Mouse (Mus musculus) monocyte, adult 2 months (primary cell): Measurements from ENCODE around the gene Naaladl2.
"Not testable (repeated sequence)": the region's sequence is repeated elsewhere in the genome, so short reads cannot be mapped to it uniquely, and the experiment has no call there.

Experiments used
- DNase-seq, 2 experiments: peaks; one replicate each; pipeline ENCODE4 v3.0.0; 2022; ENCODE audit warnings: low spot score in 2 of 2, low read depth in 1 of 2

The Naaladl2 gene

GRCm38 (mm10) chr3:24391311-24391710, 752.8 kb downstream of the Naaladl2 start:
- DNase-seq, result no peak

GRCm38 (mm10) chr3:24355010-24355409, 789.1 kb downstream of the Naaladl2 start:
- DNase-seq, result no peak

- DNase-seq, result no peak
Measured at GRCm38 (mm10) chr3:24321489-24322405, 822.3 kb downstream of the Naaladl2 start.

- DNase-seq, result no peak
Measured at GRCm38 (mm10) chr3:24314658-24315297, 829.3 kb downstream of the Naaladl2 start.

GRCm38 (mm10) chr3:24225418-24225817, 918.6 kb downstream of the Naaladl2 start:
- DNase-seq, result no peak

GRCm38 (mm10) chr3:24217476-24217875, 926.6 kb downstream of the Naaladl2 start:
- DNase-seq, result no peak

GRCm38 (mm10) chr3:24166531-24166930, 977.5 kb downstream of the Naaladl2 start:
- DNase-seq, result no peak

- DNase-seq, result no peak
Measured at GRCm38 (mm10) chr3:24163992-24164391, 980.1 kb downstream of the Naaladl2 start.

- not testable (repeated sequence) for DNase-seq
Measured at GRCm38 (mm10) chr3:24151086-24151815, 992.8 kb downstream of the Naaladl2 start.

- no peak for DNase-seq
Measured at GRCm38 (mm10) chr3:24142808-24143207, 1001.3 kb downstream of the Naaladl2 start.

GRCm38 (mm10) chr3:24138002-24138401, 1006.1 kb downstream of the Naaladl2 start:
- DNase-seq, result no peak

GRCm38 (mm10) chr3:24126200-24126599, 1017.9 kb downstream of the Naaladl2 start:
- no peak for DNase-seq

GRCm38 (mm10) chr3:24124034-24124433, 1020.0 kb downstream of the Naaladl2 start:
- no peak for DNase-seq

GRCm38 (mm10) chr3:24118136-24118535, 1025.9 kb downstream of the Naaladl2 start:
- no peak for DNase-seq

- DNase-seq, result no peak
Measured at GRCm38 (mm10) chr3:24114849-24115248, 1029.2 kb downstream of the Naaladl2 start.

- DNase-seq, result no peak
Measured at GRCm38 (mm10) chr3:24113360-24113759, 1030.7 kb downstream of the Naaladl2 start.

- DNase-seq, result no peak
Measured at GRCm38 (mm10) chr3:24106391-24106790, 1037.7 kb downstream of the Naaladl2 start.

GRCm38 (mm10) chr3:24079761-24080160, 1064.3 kb downstream of the Naaladl2 start:
- no peak for DNase-seq

- DNase-seq, result no peak
Measured at GRCm38 (mm10) chr3:24071169-24071797, 1072.8 kb downstream of the Naaladl2 start.

- no peak for DNase-seq
Measured at GRCm38 (mm10) chr3:24070424-24071168, 1073.5 kb downstream of the Naaladl2 start.
